Mouse (Mus musculus) midbrain, embryonic 13.5 days (tissue): Measurements from ENCODE around the gene Gm9887. TPM values are rescaled to one million over a fixed set of nuclear protein-coding genes. Genes with fewer than 3 reads are reported as not detected.
"Not testable (repeated sequence)": the region's sequence is repeated elsewhere in the genome, so short reads cannot be mapped to it uniquely, and the experiment has no call there.

Experiments
- ATAC-seq: fragments of 200-750 bp; cut with Nextera tagmentation; 2 replicates; pipeline ENCODE4 v1.8.0; 2017; ENCODE audit warnings: mild to moderate bottlenecking, moderate TSS enrichment, moderate library complexity
- H3K27ac ChIP-seq: fragments of 300-500 bp; sonication (generic); 2 replicates; pipeline ENCODE4 v1.5.1; 2015; ENCODE audit warnings: inconsistent platforms, mild to moderate bottlenecking, moderate library complexity
- H3K27me3 ChIP-seq: fragments of 300-500 bp; sonication (generic); 2 replicates; pipeline ENCODE4 v1.6.1; 2015; ENCODE audit warnings: mild to moderate bottlenecking, inconsistent platforms
- H3K36me3 ChIP-seq: fragments of 300-500 bp; sonication (generic); 2 replicates; pipeline ENCODE4 v1.6.1; 2015; ENCODE audit warnings: mild to moderate bottlenecking, inconsistent platforms
- H3K4me1 ChIP-seq: fragments of 300-500 bp; sonication (generic); replicated peaks from 2 replicates; pipeline ENCODE4 v1.6.1; 2015; ENCODE audit warnings: inconsistent platforms
- H3K4me2 ChIP-seq: fragments of 300-500 bp; sonication (generic); replicated peaks from 2 replicates; pipeline ENCODE4 v1.6.1; 2015; ENCODE audit warnings: moderate library complexity, mild to moderate bottlenecking, inconsistent platforms
- H3K4me3 ChIP-seq: fragments of 300-500 bp; sonication (generic); replicated peaks from 2 replicates; pipeline ENCODE4 v1.5.1; 2015; ENCODE audit warnings: mild to moderate bottlenecking, inconsistent platforms
- H3K9ac ChIP-seq: fragments of 300-500 bp; sonication (generic); replicated peaks from 2 replicates; pipeline ENCODE4 v1.6.1; 2015; ENCODE audit warnings: mild to moderate bottlenecking, inconsistent platforms
- H3K9me3 ChIP-seq: fragments of 300-500 bp; sonication (generic); 2 replicates; pipeline ENCODE4 v1.6.1; 2016; ENCODE audit warnings: mild to moderate bottlenecking, inconsistent platforms
- WGBS: fragments of 180-500 bp; shearing (Covaris S2); methylation state at CpG from one replicate; pipeline ENCODE4 v1.1.7; 2015; 5-methylcytosine and 5-hydroxymethylcytosine counted together
- polyA plus RNA-seq: library from polyadenylated mRNA; unstranded; fragments of >200 nt; fragmentation: Nextera tagmentation; extraction: Ambion mirVana; gene quantifications from 2 replicates; pipeline ENCODE4 v1.2.1, GENCODE M21; 2015

Gm9887 gene
- polyA plus RNA-seq, 1 experiment from 2014 or later = 1.5 TPM

- no peaks in the 10 kb centered on the region for H3K27me3 ChIP-seq
- no peak overlapping the region for H3K9ac ChIP-seq
- no peak for ATAC-seq
- 98% methylated on average over 1 of the region's 1 CpGs for WGBS
- no peak overlapping the region for H3K27ac ChIP-seq
- no peak overlapping the region for H3K4me2 ChIP-seq
- H3K36me3 ChIP-seq = peaks cover 3% of the 10 kb centered on the region; the same call in 1 of the 2 replicates
- no peak overlapping the region for H3K4me3 ChIP-seq
- H3K4me1 ChIP-seq = no peaks in the 10 kb centered on the region
- no peaks in the 10 kb centered on the region for H3K9me3 ChIP-seq
Observed at GRCm38 (mm10) chr12:69382880-69383279, 10.6 kb upstream of the Gm9887 start.

GRCm38 (mm10) chr12:69378558-69379454 lies 6.5 kb upstream of the Gm9887 start:
- 92% methylated on average over 11 of the region's 11 CpGs for WGBS
- H3K4me1 ChIP-seq = peaks cover 18% of the 10 kb centered on the region
- H3K9me3 ChIP-seq = no peaks in the 10 kb centered on the region
- no peak overlapping the region for H3K27ac ChIP-seq
- no peak overlapping the region for H3K9ac ChIP-seq
- no peaks in the 10 kb centered on the region for H3K27me3 ChIP-seq
- peaks cover 3% of the 10 kb centered on the region; the same call in 1 of the 2 replicates for H3K36me3 ChIP-seq
- no peak overlapping the region for H3K4me2 ChIP-seq
- ATAC-seq = no peak
- H3K4me3 ChIP-seq = no peak overlapping the region

- not testable (repeated sequence) for H3K4me2 ChIP-seq, H3K4me3 ChIP-seq, H3K27me3 ChIP-seq, ATAC-seq, H3K27ac ChIP-seq, H3K9ac ChIP-seq, H3K9me3 ChIP-seq, H3K36me3 ChIP-seq
- peaks cover 28% of the 10 kb centered on the region for H3K4me1 ChIP-seq
- 96% methylated on average over 6 of the region's 6 CpGs for WGBS
Observed at GRCm38 (mm10) chr12:69377636-69378035, 5.4 kb upstream of the Gm9887 start.

- no peak for ATAC-seq
Observed at GRCm38 (mm10) chr12:69377188-69377587, 4.9 kb upstream of the Gm9887 start.

GRCm38 (mm10) chr12:69376132-69376531 lies 3.9 kb upstream of the Gm9887 start:
- 90% methylated on average over 2 of the region's 2 CpGs for WGBS
- Histone ChIP-seq H3K4me2 (no peak overlapping the region), H3K4me1 (peaks cover 29% of the 10 kb centered on the region), H3K36me3 (peaks cover 3% of the 10 kb centered on the region; the same call in 1 of the 2 replicates), H3K9me3 (no peaks in the 10 kb centered on the region), H3K27ac (no peak overlapping the region), H3K27me3 (no peaks in the 10 kb centered on the region), H3K4me3 (no peak overlapping the region), H3K9ac (no peak overlapping the region)
- ATAC-seq = no peak

More at GRCm38 (mm10) chr12:69377188-69377587, 4.9 kb upstream of the Gm9887 start:
- Histone ChIP-seq H3K36me3 (peaks cover 3% of the 10 kb centered on the region; the same call in 1 of the 2 replicates), H3K9me3 (no peaks in the 10 kb centered on the region), H3K27ac (no peak overlapping the region), H3K27me3 (no peaks in the 10 kb centered on the region), H3K4me2 (no peak overlapping the region), H3K4me1 (peaks cover 28% of the 10 kb centered on the region), H3K9ac (no peak overlapping the region), H3K4me3 (no peak overlapping the region)
- WGBS = 98% methylated on average over 1 of the region's 1 CpGs

- peaks cover 34% of the 10 kb centered on the region for H3K4me1 ChIP-seq
- ATAC-seq = no peak
- peaks cover 3% of the 10 kb centered on the region; the same call in 1 of the 2 replicates for H3K36me3 ChIP-seq
- H3K4me2 ChIP-seq = peak overlapping the region; percentile 97
- H3K9me3 ChIP-seq = no peaks in the 10 kb centered on the region
- 47% methylated on average over 11 of the region's 11 CpGs for WGBS
- H3K4me3 ChIP-seq = peak overlapping the region; percentile 97
- H3K9ac ChIP-seq = peak overlapping the region; percentile 98
- H3K27ac ChIP-seq = no peak overlapping the region
- H3K27me3 ChIP-seq = no peaks in the 10 kb centered on the region
Observed at GRCm38 (mm10) chr12:69373850-69374766, 1.9 kb upstream of the Gm9887 start.

GRCm38 (mm10) chr12:69372731-69373331 lies 573 bp upstream of the Gm9887 start:
- WGBS = under 1% methylated on average over 42 of the region's 42 CpGs
- Histone ChIP-seq H3K27me3 (no peaks in the 10 kb centered on the region), H3K4me3 (peak overlapping the region; percentile 97), H3K36me3 (no peaks in the 10 kb centered on the region), H3K9ac (peak overlapping the region; percentile 98), H3K4me1 (peaks cover 34% of the 10 kb centered on the region), H3K9me3 (no peaks in the 10 kb centered on the region), H3K27ac (peak overlapping the region; percentile 92), H3K4me2 (peak overlapping the region; percentile 97)
- ATAC-seq = no peak; the same call in none of the 2 replicates

GRCm38 (mm10) chr12:69371421-69371853 lies 821 bp downstream of the Gm9887 start:
- Histone ChIP-seq H3K9ac (peak overlapping the region; percentile 98), H3K4me1 (peaks cover 34% of the 10 kb centered on the region), H3K27me3 (no peaks in the 10 kb centered on the region), H3K9me3 (no peaks in the 10 kb centered on the region), H3K4me2 (peak overlapping the region; percentile 97), H3K27ac (peak overlapping the region; percentile 83), H3K36me3 (no peaks in the 10 kb centered on the region), H3K4me3 (peak overlapping the region; percentile 97)
- ATAC-seq = peak; percentile 89
- WGBS = under 1% methylated on average over 24 of the region's 24 CpGs

GRCm38 (mm10) chr12:69370936-69371335 lies 1.3 kb downstream of the Gm9887 start:
- Histone ChIP-seq H3K9me3 (no peaks in the 10 kb centered on the region), H3K9ac (no peak overlapping the region), H3K27me3 (no peaks in the 10 kb centered on the region), H3K4me2 (peak overlapping the region; percentile 97), H3K4me1 (peaks cover 31% of the 10 kb centered on the region), H3K27ac (peak overlapping the region; percentile 83; the same call in 1 of the 2 replicates), H3K36me3 (no peaks in the 10 kb centered on the region), H3K4me3 (peak overlapping the region; percentile 97)
- no peak for ATAC-seq
- 16% methylated on average over 7 of the region's 7 CpGs for WGBS

- H3K36me3 ChIP-seq = no peaks in the 10 kb centered on the region
- WGBS = 76% methylated on average over 2 of the region's 2 CpGs
- no peak for ATAC-seq
Observed at GRCm38 (mm10) chr12:69367557-69367956, 4.7 kb downstream of the Gm9887 start.

GRCm38 (mm10) chr12:69366424-69366823 lies 5.8 kb downstream of the Gm9887 start:
- no peaks in the 10 kb centered on the region for H3K27me3 ChIP-seq
- H3K36me3 ChIP-seq = no peaks in the 10 kb centered on the region
- no peak overlapping the region for H3K27ac ChIP-seq
- peaks cover 24% of the 10 kb centered on the region for H3K4me1 ChIP-seq
- no peak overlapping the region for H3K9ac ChIP-seq
- no peak overlapping the region for H3K4me3 ChIP-seq
- ATAC-seq = no peak
- H3K4me2 ChIP-seq = no peak overlapping the region
- no peaks in the 10 kb centered on the region for H3K9me3 ChIP-seq

More at GRCm38 (mm10) chr12:69367557-69367956, 4.7 kb downstream of the Gm9887 start:
- Histone ChIP-seq H3K4me1 (peaks cover 16% of the 10 kb centered on the region), H3K27me3 (no peaks in the 10 kb centered on the region), H3K9ac (no peak overlapping the region), H3K4me3 (no peak overlapping the region), H3K9me3 (no peaks in the 10 kb centered on the region), H3K4me2 (no peak overlapping the region), H3K27ac (no peak overlapping the region)
